Mouse (Mus musculus) right cerebral cortex, postnatal 36 days (tissue): Measurements from ENCODE around the gene Cidec.

Experiments
- DNase-seq, 2 experiments: peaks; one replicate each; pipeline ENCODE4 v3.0.0; 2022; ENCODE audit warnings: low spot score in 2 of 2, mixed read lengths in 1 of 2

The Cidec gene

DNA sequence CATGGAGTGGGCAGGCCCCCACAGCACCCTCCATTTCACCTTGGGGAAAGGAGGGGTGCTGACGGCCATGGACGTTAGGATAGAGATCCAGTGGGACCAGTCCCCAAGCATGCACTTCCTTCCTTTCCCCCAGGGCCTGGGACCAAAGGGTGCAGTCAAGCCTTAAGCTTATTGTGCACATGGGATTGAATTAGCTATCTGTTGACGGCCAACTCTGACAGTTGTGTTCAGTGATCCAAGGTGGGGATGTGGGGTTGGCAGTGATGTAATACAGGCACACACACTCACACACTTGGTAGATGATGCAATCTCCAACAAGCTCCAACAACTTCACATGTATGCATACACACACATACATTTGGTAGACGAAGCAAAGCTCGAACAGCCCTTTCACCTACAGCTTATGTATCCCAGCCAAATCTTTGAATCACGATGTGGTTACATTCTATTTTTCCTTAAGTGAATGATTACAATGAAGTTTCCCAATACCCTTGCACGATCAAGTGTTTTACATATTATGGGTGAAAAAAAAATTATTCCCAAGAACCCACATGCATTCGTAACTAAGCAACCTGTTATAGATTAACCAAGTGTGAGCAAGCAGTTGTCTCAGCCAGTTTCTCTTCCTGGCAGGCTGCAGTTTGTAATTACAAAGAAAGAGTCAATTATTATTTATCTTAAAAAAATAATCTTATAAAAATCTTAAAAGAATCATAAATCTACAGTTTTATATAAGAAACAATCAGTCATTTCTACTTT is 8.8 kb upstream of the Cidec start:
- no peak for DNase-seq

DNA sequence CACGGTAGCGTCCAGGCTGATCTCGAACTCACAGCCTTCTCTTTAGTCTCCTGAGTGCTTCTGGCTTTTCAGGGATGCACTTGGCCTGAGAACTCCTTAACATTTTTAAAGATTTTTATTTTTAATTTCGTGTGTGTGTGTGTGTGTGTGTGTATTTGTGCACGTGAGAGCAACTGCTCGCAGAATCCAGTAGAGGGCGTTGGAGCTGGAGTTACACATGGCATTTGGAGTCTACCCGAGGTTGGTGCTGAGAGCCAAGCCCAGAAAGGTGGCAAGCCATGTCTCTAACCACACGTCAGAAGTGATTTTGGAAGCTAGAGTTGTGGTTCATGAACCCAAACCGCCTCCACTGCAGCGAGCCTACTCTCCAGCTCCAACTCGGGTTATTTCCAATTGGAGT is 7.5 kb upstream of the Cidec start:
- no peak for DNase-seq

- DNase-seq, result peak; percentile 84 to 87
Measured at GRCm38 (mm10) chr6:113442442-113443090, 7.0 kb upstream of the Cidec start, which contains the start of gene Jagn1. Gene Jagn1, plus strand, starts transcription at chr6:113442569.

DNA sequence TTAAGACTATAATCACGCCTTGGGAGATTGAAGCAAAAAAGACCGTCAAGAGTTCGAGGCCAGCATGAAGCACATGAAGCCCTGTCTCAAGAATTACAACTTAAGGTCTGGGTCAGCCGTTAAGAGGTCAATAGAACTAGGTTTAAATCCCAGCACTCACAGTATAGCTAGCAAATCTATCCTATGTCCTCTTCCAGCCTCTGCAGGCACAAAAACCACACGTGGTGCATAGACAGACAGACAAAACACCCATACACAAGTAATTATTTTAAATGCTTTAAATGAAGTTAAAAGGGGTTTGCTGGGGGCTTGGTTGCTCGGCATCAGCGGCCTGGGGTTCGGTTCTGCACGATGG is 6.5 kb upstream of the Cidec start:
- no peak for DNase-seq

- peak; percentile 29 to 40 for DNase-seq
Measured at GRCm38 (mm10) chr6:113441147-113441680, 5.7 kb upstream of the Cidec start.

- no peak for DNase-seq
Measured at GRCm38 (mm10) chr6:113440686-113441085, 5.1 kb upstream of the Cidec start.

GRCm38 (mm10) chr6:113438721-113439430 is 3.3 kb upstream of the Cidec start:
- DNase-seq, result no peak

DNA sequence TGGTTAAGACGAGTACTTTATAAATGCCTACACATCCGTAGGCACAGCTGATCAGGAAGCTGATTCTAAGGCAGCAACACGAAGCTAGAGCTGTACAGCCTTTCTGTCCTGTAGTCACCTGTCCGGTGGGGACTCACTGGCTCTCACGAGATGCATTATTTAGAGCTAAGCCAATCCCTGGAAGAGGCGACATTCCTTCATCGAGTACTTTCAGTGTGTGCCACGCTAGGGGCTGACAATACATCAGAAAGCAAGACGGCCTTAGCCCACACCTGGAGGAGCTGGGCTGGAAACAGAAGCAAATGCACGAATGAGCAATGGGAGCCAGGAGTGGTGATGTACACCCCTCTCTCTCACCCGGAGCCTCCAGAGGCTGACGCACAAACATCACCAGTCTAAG is 1.6 kb upstream of the Cidec start:
- no peak for DNase-seq

DNA sequence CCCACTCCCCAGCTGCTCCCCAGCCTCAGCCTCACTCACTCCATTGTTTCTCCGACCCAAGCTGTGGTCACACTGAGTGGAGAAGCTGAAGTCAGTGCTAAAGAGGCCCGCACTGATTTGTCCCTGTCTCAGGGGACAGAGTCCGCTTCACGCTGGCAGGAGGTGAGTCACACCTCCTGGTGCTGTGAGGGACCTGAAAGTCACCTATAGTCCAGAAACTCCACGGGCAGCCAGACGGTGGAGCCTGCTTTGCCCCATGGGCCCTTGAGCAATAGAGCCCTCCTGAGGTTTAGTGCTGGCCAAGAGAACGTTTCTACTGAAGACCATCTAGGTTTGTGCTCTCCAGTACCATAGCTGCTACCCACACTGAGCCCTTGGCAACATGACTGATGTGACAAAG is 869 bp downstream of the Cidec start:
- DNase-seq, result no peak

DNA sequence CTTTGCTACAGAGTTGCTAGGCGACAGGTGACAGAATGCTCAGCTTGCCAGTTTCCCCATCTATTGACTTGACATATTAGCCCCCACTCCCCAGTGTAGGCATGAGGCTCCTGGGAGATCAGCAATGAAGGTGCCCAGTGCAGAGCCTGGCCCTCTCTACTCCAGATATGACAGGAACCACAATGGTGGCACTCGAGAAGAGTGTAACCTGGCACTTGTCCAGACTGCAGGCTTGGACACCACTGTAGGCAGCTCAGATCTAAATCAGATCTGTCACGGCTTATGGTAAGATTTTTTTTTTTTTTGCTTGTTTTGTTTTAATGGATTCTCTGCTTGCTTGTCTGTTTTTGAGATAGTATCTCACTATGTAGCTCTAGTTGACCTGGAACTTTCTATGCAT is 1.9 kb downstream of the Cidec start:
- DNase-seq, result no peak

- DNase-seq, result no peak
Measured at GRCm38 (mm10) chr6:113431801-113432200, 3.8 kb downstream of the Cidec start.

GRCm38 (mm10) chr6:113430846-113431245 is 4.7 kb downstream of the Cidec start:
- DNase-seq, result no peak

GRCm38 (mm10) chr6:113429965-113430364 is 5.6 kb downstream of the Cidec start:
- DNase-seq, result no peak

DNA sequence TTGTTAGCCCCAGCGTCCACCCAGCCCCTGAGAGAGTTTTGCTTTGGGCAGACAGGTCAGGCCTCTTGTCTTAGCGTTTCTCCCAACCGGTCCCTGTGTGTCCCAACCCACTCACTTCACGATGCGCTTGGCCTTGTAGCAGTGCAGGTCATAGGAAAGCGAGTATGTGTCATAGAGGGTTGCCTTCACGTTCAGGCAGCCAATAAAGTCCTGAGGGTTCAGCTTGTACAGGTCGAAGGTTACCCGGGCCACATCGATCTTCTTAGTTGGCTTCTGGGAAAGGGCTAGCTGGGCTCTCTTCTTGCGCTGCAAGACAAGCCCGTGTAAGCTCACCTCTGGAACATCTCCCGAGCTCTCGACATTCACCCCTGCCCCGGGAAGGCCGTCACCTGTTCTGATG is 7.6 kb downstream of the Cidec start:
- no peak for DNase-seq

- DNase-seq, result no peak
Measured at GRCm38 (mm10) chr6:113427397-113427796, 8.2 kb downstream of the Cidec start.

DNA sequence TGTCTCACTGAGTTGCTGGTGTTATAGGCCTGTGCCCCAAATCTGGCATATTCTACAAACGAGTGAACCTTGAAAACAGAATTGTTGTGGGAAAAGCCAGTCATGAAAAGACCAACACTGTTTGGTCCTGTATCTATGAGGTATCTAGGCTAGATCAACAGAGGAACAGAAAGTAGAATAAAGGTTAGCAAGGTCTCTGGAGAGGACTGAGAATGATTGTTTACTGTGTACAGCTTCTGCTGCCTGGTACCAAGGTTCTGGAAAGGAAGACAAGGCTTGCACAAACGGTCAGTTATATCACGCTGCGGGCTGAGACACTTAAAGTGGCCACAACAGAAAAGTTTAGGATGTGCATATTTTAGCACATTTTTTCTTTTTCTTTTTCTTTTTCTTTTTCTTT is 8.9 kb downstream of the Cidec start:
- DNase-seq, result no peak

DNA sequence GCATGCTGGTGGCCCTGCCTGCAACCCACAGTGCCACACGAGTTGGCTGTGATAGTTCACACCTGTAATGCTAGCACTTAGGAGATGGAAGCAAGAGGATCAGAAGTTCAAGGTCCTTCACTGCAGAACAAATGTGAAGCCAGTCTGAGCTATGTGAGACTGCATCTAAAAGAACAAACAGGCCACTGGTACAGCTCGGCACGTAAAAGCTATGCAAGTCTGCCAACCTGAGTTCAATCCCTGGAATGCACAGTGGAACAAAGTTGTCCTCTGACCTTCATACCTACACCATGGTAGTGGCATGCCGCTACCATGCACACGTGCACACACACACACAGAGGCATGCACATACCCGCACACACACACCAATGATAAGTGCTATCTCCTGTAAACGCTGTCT is 11.4 kb downstream of the Cidec start:
- no peak for DNase-seq

DNA sequence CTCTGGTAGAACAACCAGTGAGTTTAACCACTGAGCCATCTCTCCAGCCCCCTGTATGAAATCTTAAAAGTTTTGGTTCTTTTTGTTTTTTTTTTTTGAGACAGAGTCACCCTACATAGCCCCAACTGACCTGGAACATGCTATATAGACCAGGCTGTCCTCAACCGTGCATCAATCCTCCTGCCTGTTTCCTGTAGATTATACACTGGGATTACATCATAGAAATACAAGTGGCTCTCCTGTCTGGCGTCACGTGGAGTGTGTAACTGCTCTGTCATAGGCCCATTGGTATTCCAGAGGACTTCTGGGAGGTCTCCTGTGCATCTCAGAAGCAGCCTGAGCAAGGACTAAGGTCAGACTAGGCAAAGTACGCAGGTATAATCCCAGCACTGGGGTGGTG is 12.6 kb downstream of the Cidec start:
- DNase-seq, result no peak

- peak; percentile 92 for DNase-seq
Measured at GRCm38 (mm10) chr6:113419199-113419587, 16.4 kb downstream of the Cidec start, which contains the start of gene Rpusd3. Gene Rpusd3, minus strand, starts transcription at chr6:113419340.

DNA sequence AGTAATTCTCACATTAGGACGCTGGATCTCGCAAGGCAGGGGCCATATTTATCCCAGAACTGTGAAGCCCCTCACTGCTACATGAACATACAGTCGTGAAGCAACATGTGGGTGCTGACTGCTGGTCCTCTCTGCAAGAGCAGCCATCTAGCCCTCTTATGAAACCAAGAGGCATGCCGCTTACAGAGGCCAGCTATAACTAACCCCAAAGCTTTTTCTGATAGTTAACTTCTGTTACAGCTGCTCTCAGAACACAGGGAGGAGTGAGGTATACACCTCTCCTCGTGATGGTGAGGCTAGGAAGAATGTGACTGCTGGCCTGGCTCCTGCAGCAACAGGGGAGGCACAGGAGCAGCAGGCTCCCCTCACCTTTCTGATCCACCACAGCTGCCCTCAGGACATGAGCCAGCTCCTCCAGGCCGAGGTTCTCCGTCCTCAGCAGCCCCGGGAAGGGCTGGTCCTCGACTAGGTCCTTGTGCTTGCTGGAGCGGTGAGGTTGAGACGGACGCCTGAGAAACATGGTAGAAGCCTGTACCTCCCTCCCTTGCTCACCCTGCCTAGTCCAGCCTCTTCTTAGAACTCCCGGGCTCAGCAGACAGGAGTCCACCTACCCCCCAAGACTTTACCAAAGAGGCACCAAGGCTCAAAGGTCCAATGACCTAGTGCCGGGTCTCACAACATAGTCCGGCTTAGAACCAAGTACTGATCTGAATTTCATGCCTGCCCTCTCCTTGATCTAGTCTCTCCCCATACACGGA is 16.9 kb downstream of the Cidec start:
- no peak for DNase-seq

DNA sequence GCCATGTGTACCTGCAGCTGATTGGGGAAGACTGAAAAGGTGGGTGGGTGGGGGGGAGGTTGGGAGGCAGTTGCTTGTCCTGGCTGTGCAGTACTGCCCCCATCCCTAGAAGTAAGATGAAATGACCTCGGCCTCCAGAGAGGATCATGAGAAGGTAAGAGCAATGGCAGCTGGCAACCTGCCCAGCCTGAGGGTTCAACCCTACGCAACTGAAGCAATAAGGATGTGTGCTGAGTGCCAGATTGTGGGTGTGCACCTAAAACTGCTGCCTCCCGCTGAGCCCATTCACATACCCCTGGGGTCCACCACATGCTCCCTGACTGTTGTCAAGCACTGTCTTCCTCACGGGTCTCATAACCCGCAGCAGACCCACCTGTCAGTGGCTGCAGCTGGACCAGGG is 19.1 kb downstream of the Cidec start:
- no peak for DNase-seq

GRCm38 (mm10) chr6:113410001-113410400 is 25.6 kb downstream of the Cidec start:
- DNase-seq, result no peak
